Comparison of ENCODE assay signal across 8 mouse cellular contexts in the genomic region with DNA sequence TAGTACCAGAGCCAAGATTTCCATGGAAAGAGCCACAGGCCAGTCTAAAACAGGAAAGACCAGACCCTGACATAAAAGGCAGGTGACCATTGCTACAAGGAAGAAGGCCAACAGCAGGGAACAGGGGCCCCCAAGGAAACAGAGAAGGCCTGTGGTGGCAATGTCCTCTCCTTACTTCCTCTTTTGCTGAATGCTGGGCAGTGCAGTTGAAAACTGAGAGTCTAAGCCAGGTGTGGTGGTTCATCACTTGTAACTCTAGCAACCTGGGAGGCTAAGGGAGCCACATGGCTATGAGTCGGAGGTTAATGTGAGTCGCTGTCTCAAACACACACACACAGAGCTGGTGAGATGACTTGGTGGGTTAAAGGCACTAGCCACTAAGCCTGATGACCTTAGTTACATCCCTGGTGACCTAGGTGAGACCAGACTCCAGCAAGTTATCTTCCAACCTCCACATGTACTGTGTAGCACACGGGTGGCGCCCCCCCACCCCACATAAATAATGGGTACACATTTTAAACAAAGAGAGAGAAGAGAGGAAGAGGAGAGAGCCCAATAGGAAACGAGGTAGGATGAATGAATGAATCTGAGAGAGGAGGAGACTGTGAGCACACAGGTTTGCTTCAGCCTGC. TPM values are rescaled to one million over a fixed set of nuclear protein-coding genes. Genes with fewer than 3 reads are reported as not detected.
A peak's percentile ranks its signal among the peaks of the same experiment; 100 is the strongest.
DNase-seq lines count a peak whose midpoint lies in the region; ATAC-seq lines count a peak whose summit lies in the region.

No protein-coding gene starts in this region.

- H3K36me3 ChIP-seq in forebrain, embryonic 10.5 days (replicated peaks): peaks cover 10% of the 10 kb centered on the region
- no peaks in the 10 kb centered on the region for H3K36me3 ChIP-seq in forebrain, embryonic 14.5 days (ENCODE audit: control insufficient read depth, insufficient read depth, low read length)

- no peak for ATAC-seq in forebrain, embryonic 14.5 days
- peak; percentile 18 to 47; a peak in 3 of 4 replicates for ATAC-seq in hematopoietic stem cell, adult 5-6 weeks (replicated peaks in 1 of 2; ENCODE audit: insufficient read depth in 1 of 2, low FRiP score in 2 of 2, low TSS enrichment in 1 of 2, low read depth in 1 of 2, poor library complexity in 2 of 2, severe bottlenecking in 2 of 2)

- H3K4me2 ChIP-seq in forebrain, embryonic 14.5 days (ENCODE audit: low read length): no peak overlapping the region

- peaks cover 22% of the 10 kb centered on the region for H3K4me1 ChIP-seq in forebrain, embryonic 10.5 days
- no peaks in the 10 kb centered on the region for H3K4me1 ChIP-seq in forebrain, embryonic 14.5 days (ENCODE audit: control insufficient read depth, insufficient read depth, low read length)

- peaks cover 21% of the 10 kb centered on the region for H3K9me3 ChIP-seq in forebrain, embryonic 10.5 days
- H3K9me3 ChIP-seq in forebrain, embryonic 14.5 days (replicated peaks; ENCODE audit: control insufficient read depth, low read length): no peaks in the 10 kb centered on the region

- 77% methylated on average over 5 of the region's 5 CpGs for WGBS in forebrain, embryonic 10.5 days
- 69% methylated on average over 5 of the region's 5 CpGs for WGBS in forebrain, embryonic 14.5 days

- DNase-seq in forebrain, embryonic 10.5 days (ENCODE audit: extremely low spot score, low spot score): no peak
- DNase-seq in forebrain, embryonic 14.5 days (ENCODE audit: low spot score): no peak
- peak; percentile 61 for DNase-seq in 416B (ENCODE audit: low read depth)
- DNase-seq in lung, postnatal 36 days: peak; percentile 34
- DNase-seq in cerebellum, adult 11-12 months: no peak
- no peak for DNase-seq in thymus, postnatal 4 days
- no peak for DNase-seq in adrenal gland, postnatal 10 days

- H3K27me3 ChIP-seq in forebrain, embryonic 10.5 days (ENCODE audit: poor library complexity, severe bottlenecking): peaks cover 11% of the 10 kb centered on the region
- no peaks in the 10 kb centered on the region for H3K27me3 ChIP-seq in forebrain, embryonic 14.5 days (replicated peaks; ENCODE audit: control insufficient read depth, insufficient read depth, low read length)

- H3K9ac ChIP-seq in forebrain, embryonic 14.5 days (ENCODE audit: low read length): no peak overlapping the region

- peak overlapping the region; percentile 67 for H3K4me3 ChIP-seq in forebrain, embryonic 10.5 days
- H3K4me3 ChIP-seq in forebrain, embryonic 14.5 days (ENCODE audit: low read depth, low read length): no peak overlapping the region

- peak overlapping the region; percentile 88; the same call in 1 of the 2 replicates for H3K27ac ChIP-seq in forebrain, embryonic 10.5 days
- no peak overlapping the region for H3K27ac ChIP-seq in forebrain, embryonic 14.5 days (ENCODE audit: low read depth, low read length)

RNA-seq across cellular contexts. Expression of gene Gusb, which starts 1.4 kb away (rescaled TPM):
- 32.2 and 35.6 TPM in 2 replicates for polyA plus RNA-seq in forebrain, embryonic 10.5 days (2016; fragmentation: Nextera tagmentation; extraction: Ambion mirVana)
- polyA plus RNA-seq in forebrain, embryonic 14.5 days (2014; fragmentation: Nextera tagmentation; extraction: Ambion mirVana): 20.7 and 21.4 TPM in 2 replicates
- 37.8 and 43.7 TPM in 2 replicates for total RNA-seq in hematopoietic stem cell, adult 5-6 weeks (2017)
- total RNA-seq in adrenal gland, postnatal 10 days (2021): 10 to 100 TPM; 41.0 to 44.6 TPM

RNA-seq across cellular contexts. Expression of gene Asl, which starts 27.6 kb away (rescaled TPM):
- polyA plus RNA-seq in forebrain, embryonic 10.5 days (2016; fragmentation: Nextera tagmentation; extraction: Ambion mirVana): 33.2 and 36.6 TPM in 2 replicates
- polyA plus RNA-seq in forebrain, embryonic 14.5 days (2014; fragmentation: Nextera tagmentation; extraction: Ambion mirVana): 36.9 and 38.2 TPM in 2 replicates
- total RNA-seq in hematopoietic stem cell, adult 5-6 weeks (2017): 27.1 and 29.8 TPM in 2 replicates
- total RNA-seq in adrenal gland, postnatal 10 days (2021): 100 to 1,000 TPM; 120 to 174 TPM

RNA-seq across cellular contexts. Expression of gene Crcp, which starts 27.6 kb away (rescaled TPM):
- 61.3 and 64.0 TPM in 2 replicates for polyA plus RNA-seq in forebrain, embryonic 10.5 days (2016; fragmentation: Nextera tagmentation; extraction: Ambion mirVana)
- polyA plus RNA-seq in forebrain, embryonic 14.5 days (2014; fragmentation: Nextera tagmentation; extraction: Ambion mirVana): 50.7 and 51.2 TPM in 2 replicates
- 38.3 and 49.5 TPM in 2 replicates for total RNA-seq in hematopoietic stem cell, adult 5-6 weeks (2017)
- 10 to 100 TPM; 27.7 to 34.4 TPM for total RNA-seq in adrenal gland, postnatal 10 days (2021)

RNA-seq across cellular contexts. Expression of gene Vkorc1l1, which starts 59.7 kb away (rescaled TPM):
- polyA plus RNA-seq in forebrain, embryonic 10.5 days (2016; fragmentation: Nextera tagmentation; extraction: Ambion mirVana): 33.0 and 33.4 TPM in 2 replicates
- polyA plus RNA-seq in forebrain, embryonic 14.5 days (2014; fragmentation: Nextera tagmentation; extraction: Ambion mirVana): 21.1 and 28.5 TPM in 2 replicates
- 29.8 and 31.8 TPM in 2 replicates for total RNA-seq in hematopoietic stem cell, adult 5-6 weeks (2017)
- 10 to 100 TPM; 29.5 to 30.4 TPM for total RNA-seq in adrenal gland, postnatal 10 days (2021)

Comparison
In these comparisons a context has a peak if more than half of its experiments do, and no peak if none do; other contexts are left out.
1. DNase-seq: peak in 416B (single experiment) and lung, postnatal 36 days (single experiment); none in forebrain, embryonic 10.5 days (single experiment), forebrain, embryonic 14.5 days (single experiment), cerebellum, adult 11-12 months (single experiment), thymus, postnatal 4 days (single experiment) and adrenal gland, postnatal 10 days (single experiment).